Mouse (Mus musculus): Measurements from ENCODE around the gene Pde7b.

DNA sequence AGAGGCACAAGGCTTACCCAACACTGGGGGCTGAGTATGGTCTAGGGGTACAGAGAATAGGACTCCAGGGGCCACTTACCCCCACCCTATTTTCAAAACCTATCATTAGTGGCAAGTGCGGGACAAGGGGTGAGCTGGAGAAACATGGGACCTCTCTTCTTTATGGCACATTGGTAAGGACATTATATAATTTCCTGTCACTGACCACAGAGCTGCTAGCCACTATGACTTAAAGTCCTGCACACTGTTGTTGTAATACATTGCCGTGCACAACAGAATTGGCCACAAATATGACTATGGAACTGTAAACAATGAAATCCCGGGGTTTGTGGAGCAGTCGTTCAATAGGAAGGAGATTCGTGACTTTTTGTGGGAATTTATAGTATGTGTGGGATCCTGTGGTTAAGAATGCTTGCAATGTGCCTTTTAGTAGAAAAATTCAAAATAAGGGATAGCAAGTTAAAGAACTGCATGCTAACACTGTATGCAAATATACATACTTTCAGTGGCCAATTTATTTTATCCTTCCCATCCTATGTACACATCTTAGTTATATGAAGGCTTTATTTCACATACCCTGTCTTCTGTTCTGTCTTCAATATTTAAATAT is 25.9 kb upstream of the Pde7b start:
- no peak for TF ChIP-seq CTCF (conservative IDR thresholded peaks at IDR 0.05; ENCODE audit: insufficient read depth, insufficient read length, low read depth, low read length)
- no peak for TF ChIP-seq POLR2A (IDR thresholded peaks at IDR 0.05; ENCODE audit: low read depth, low read length)
